Mouse (Mus musculus) c-Kit-positive CD71-negative TER-119-negative erythroid progenitor cells, embryonic 14.5 days (primary cell): ENCODE results near the gene Rbfox3.

Experiments used
- DNase-seq: peaks from one replicate; pipeline ENCODE4 v3.0.0-alpha.2; 2013; ENCODE audit warnings: low read depth

Gene Rbfox3

GRCm38 (mm10) chr11:118911307-118912070 lies at the start of gene Rbfox3:
TSS of gene Rbfox3 (minus strand) at chr11:118911597.
- DNase-seq: no peak

DNA sequence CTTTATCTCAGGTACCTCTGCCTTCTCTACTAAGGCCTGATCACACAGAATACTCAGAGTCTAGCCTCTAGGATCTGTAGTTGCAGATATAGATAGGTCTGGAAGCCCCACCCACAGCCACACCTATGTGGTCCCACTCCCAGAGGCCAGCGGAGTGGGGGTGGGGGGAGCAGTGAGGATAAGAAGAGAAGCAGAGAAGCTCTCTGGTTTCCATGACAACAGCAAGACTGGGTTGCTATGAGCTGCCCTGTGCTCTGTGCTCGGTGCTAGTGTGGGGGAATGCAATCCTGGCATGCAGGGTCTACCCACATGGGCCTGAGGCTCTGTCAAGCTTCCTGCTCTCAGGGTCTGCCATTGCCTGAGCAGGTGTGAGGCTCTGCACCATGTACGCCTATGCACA lies 49.3 kb upstream of the Rbfox3 start:
- no peak for DNase-seq

- no peak for DNase-seq
These were observed 45.7 kb upstream of the Rbfox3 start for GRCm38 (mm10) chr11:118957070-118957471.

GRCm38 (mm10) chr11:118955016-118955415 lies 43.6 kb upstream of the Rbfox3 start:
- DNase-seq: no peak

- no peak for DNase-seq
These were observed 34.5 kb upstream of the Rbfox3 start for GRCm38 (mm10) chr11:118945868-118946267.

DNA sequence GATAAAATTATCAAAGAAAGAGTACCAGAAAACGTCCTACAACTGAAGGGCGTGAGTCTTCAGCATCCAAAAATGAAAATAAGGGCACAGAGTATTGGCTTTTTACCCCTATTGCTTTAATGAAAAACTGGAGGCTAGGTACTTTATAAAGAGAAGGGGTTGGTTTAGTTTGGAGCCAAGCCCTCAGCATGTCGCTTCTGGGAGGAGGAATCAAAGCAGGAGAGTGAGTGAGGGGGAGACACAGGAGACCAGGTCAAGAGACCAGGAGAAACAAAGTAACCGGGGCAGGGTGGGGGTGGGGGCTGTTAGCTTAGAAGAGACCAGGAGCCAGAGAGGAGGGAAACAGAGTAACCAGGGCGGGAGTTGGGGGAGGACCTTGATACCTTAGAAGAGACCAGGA lies 29.9 kb upstream of the Rbfox3 start:
- DNase-seq: no peak

DNA sequence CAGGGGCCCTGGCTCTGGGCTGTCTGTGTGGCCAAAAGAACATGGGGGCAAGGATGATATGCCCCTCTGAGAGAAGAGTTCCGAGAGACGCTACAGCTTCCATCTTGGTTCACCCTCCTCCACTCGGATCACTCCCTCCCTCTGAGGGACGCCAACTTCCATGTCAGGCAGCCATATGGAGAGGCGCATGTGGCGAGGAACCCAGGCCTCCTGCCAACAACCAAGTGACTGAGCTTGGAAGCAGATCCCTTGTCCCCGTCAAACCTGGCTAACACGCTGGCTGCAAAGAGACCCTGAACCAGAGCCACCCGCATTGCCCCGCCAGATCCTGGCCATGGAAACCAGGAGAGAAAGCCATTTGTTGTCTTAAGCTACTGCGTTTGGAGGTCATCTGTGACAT lies 29.1 kb upstream of the Rbfox3 start:
- no peak for DNase-seq

DNA sequence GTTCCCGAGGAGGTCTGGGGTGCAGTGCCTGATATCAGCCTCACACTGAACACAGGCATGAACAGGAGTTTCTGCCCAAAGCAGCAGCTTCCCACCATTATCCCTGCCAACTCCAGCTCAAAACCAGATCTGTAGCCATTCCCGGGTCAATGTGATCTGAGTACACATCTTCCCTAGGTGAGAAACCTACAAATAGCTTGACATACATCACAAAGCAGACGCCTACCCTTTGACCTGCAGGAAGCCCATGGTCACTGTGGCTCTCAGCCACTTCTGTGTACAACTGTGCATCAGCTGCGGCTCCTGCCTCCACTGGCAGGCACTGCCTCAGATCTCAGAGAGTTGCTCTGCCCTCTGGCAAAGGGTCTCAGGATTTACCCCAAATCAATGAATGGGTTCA lies 28.3 kb upstream of the Rbfox3 start:
- DNase-seq: no peak

DNA sequence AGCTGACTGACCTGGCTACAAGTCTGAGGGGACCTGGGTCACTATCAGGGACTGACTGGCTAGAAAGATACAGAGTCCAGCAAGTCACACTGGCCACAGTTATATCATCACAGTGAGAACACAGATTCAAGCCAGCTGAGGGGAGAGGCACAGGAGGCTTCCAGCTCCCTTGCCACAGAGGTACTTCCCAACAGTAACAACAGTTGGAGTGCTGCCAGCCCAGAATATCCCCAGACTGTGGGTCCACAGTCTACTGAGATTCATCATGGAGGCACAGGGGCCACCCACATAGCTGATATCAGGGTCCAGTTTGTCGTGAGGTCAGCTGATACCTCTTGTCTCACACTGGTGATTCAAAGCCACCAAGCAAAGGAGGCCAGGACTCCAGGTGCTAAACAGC lies 23.5 kb upstream of the Rbfox3 start:
- no peak for DNase-seq

GRCm38 (mm10) chr11:118927081-118927480 lies 15.7 kb upstream of the Rbfox3 start:
- DNase-seq: no peak

- DNase-seq: no peak
These were observed 10.5 kb upstream of the Rbfox3 start for GRCm38 (mm10) chr11:118921852-118922251.

DNA sequence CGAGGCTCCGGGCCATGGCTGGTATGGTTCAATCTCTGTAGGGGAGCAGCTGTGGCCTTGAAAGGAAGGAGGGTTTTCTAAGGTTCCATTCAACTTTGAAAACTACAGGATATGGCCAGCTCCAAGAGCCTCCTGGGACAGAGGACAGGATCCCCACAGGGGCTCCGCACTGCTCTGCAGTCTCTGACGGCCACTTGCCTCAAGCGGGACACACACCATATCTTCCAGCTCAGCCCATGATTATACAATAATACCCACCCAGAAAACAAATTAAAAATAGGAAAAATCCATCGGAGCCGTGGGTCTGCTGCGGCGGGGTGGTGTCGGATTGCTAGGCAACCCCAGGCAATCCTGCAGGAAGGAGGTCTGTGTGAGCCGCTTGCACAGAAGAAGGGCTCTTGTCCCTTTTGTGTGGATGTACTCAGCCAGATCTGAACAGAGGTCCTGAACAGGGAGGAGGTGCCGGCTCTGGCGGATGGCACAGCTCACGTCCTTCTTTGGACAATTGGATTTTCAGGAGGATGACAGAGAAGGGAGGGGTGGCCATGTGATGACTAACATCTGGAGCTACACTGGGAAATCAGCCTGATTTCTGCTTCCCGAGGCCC lies 5.1 kb upstream of the Rbfox3 start:
- DNase-seq: no peak

GRCm38 (mm10) chr11:118915888-118916287 lies 4.5 kb upstream of the Rbfox3 start:
- no peak for DNase-seq

- no peak for DNase-seq
These were observed 1.3 kb upstream of the Rbfox3 start for GRCm38 (mm10) chr11:118912686-118913085.

GRCm38 (mm10) chr11:118910756-118911155 lies 641 bp downstream of the Rbfox3 start:
- no peak for DNase-seq

DNA sequence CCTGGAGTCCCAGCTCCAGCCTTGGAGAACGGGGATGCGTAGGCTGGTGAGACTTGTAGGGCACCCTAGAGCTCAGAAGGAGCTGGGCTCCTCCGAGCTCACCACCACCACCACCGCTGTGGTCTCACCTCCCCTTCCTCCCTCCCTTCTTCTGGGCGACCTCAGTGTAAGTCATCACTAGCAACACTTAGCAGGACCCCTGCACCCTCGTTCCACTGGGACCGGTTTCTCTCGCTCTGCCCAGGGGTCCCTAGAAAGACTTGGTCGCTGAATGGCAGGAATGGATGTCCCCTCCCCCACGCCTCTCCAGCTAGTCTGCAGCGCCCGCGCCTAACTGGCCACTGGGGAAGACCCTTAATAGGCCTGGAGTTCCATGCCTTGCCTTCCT lies 1.6 kb downstream of the Rbfox3 start:
- DNase-seq: no peak

- no peak for DNase-seq
These were observed 2.2 kb downstream of the Rbfox3 start for GRCm38 (mm10) chr11:118908981-118909813.

DNA sequence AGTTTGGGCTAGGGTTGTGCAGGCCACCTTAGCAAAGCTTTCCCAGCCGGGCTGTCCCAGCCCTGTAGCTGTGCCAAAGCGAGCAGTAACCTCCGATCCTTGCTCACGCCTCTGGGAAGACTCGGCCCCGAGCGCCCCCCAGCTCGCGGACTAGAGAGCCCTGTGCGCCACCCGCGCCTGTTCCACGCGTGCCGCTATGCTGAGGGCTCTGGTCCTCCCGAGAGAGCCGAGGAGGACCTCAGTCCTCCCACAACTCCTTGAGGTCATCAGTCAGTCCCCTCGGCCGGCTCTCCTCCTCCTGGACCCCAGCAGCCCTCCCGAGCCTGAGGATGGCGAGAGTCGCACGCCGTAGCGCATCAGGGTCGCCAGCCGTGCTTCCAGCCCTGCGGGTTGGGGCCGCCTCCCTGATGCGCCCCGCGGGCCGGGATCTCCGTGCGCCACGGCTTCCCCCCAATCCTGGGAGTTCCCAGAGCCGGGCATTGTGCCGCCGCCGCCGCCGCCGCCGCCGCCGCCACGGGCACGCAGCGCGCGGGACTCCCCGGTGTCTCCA lies 2.9 kb downstream of the Rbfox3 start:
- no peak for DNase-seq

DNA sequence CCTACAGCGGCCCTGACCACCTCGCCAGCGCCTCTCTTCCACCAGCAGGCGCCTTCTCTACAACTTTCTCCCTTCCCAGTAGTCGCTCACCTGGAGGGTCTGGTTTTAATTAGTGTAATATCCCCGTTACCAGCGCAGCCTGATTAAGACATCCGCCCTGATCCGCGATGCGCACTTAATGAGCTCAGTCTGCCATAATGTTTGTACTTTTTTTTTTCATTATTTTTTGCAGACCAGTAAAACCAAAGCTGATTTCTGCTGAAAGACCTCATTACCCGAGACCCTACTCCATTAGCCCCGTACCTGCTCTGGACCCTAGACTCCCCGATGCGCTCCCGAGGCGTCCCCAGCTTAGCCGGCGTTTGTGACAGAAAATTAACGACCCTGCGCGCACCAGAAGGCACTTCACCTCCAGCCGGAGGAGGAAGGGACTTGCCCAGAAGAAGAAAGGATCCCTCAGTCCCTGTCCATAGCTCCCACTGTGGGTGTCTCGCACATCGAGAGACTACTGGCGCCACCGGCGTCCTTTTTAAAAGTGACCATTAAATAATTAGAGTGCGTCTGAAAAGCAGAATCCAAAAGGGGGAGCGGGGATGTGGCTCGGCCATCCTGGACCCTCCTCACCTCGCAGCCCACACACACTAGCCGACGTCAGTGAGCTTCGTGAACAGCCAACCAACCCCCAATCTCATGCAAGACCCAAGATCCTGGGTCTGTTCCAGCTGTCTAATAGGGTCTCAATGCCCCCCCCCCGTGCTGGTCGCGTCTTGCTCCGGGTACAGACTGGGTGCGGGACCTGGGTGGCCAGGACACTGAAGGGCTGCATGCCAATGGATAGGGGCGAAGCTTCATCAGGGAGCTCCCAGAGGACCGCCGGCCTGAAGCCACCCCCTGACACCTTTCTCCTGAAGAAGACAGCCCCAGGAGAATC lies 3.7 kb downstream of the Rbfox3 start:
- no peak for DNase-seq

DNA sequence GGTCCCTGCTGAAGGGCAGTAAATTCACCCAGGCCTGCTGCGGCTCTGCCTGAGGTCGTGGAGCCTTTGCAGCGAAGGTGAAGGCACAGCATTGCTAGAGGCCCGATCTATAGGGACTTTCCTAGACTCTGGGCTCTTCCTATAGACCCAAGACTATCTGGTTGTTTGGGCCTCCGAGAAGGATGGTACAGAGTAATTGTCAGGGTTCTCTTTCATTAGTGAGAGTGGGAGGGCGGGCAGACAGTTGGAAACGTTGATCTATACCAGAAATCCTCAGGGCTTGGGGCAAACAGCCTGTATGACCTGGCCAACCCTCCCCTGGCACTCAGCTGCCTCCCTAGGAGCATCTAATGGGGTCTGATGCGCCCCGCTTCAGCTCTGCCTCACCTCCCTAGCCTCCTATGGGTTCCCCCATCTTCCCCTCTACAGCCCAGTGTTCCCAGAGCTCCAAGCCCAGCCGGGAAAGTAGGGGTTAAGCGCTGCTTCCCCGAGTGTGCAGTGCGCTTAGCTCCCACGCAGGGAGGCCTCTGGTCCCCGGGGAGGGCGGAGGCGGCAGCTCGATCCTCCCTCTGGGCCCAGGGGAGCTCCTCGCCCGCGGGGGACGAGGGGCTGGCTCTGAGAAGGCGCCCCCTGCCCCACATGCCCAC lies 4.5 kb downstream of the Rbfox3 start:
- DNase-seq: no peak
